Mouse (Mus musculus) myocyte (in vitro differentiated cells): ENCODE data around the gene Olfr803. TPM values are rescaled to one million over a fixed set of nuclear protein-coding genes. Genes with fewer than 3 reads are reported as not detected.

Experiments
- H3K27me3 ChIP-seq: one replicate; pipeline ENCODE4 v1.6.1; 2011; ENCODE audit not compliant: control insufficient read depth, insufficient read depth, insufficient read length
- H3K36me3 ChIP-seq: one replicate; pipeline ENCODE4 v1.6.1; 2011; ENCODE audit not compliant: control insufficient read depth, insufficient read depth
- H3K4me2 ChIP-seq: one replicate; pipeline ENCODE4 v1.6.1; 2011; ENCODE audit warnings: low read depth, control low read depth
- H3K4me3 ChIP-seq: one replicate; pipeline ENCODE4 v1.5.1; 2011; ENCODE audit warnings: mild to moderate bottlenecking, control low read depth, moderate library complexity
- H3K79me2 ChIP-seq: one replicate; pipeline ENCODE4 v1.6.1; 2011; ENCODE audit not compliant: control insufficient read depth, insufficient read depth
- H3ac ChIP-seq: one replicate; pipeline ENCODE4 v1.6.1; 2011; ENCODE audit not compliant: control insufficient read depth, insufficient read length
- CEBPB ChIP-seq: IDR thresholded peaks from 2 replicates; pipeline ENCODE4 v1.6.1; 2011; ENCODE audit warnings: mild to moderate bottlenecking, moderate library complexity; ENCODE audit not compliant: poor library complexity, insufficient read depth, severe bottlenecking
- E2F4 ChIP-seq: IDR thresholded peaks from one replicate; pipeline ENCODE4 v1.6.1; 2011; ENCODE audit warnings: mild to moderate bottlenecking, control low read depth, moderate library complexity; ENCODE audit not compliant: insufficient read depth
- MAX ChIP-seq: IDR thresholded peaks from one replicate; pipeline ENCODE4 v1.6.1; 2011; ENCODE audit warnings: low read depth, mild to moderate bottlenecking, control low read depth
- MYOD1 ChIP-seq, 3 experiments: IDR thresholded peaks; one replicate each; pipeline ENCODE4 v1.6.1; 2011; ENCODE audit warnings: control low read depth in 2 of 3, low read depth in 2 of 3, mild to moderate bottlenecking in 2 of 3, moderate library complexity in 1 of 3; ENCODE audit not compliant: insufficient read length in 2 of 3, control insufficient read depth in 1 of 3
- MYOG ChIP-seq, 3 experiments: IDR thresholded peaks; one replicate each; pipeline ENCODE4 v1.6.1; 2011; ENCODE audit warnings: control low read depth in 2 of 3, low read depth in 2 of 3, mild to moderate bottlenecking in 2 of 3; ENCODE audit not compliant: insufficient read length in 2 of 3, control insufficient read depth in 1 of 3, insufficient read depth in 1 of 3
- POLR2A ChIP-seq: IDR thresholded peaks from one replicate; pipeline ENCODE4 v1.6.1; 2011; ENCODE audit warnings: low read depth, mild to moderate bottlenecking, control low read depth, moderate library complexity; ENCODE audit not compliant: insufficient read length
- POLR2AphosphoS2 ChIP-seq: IDR thresholded peaks from one replicate; pipeline ENCODE4 v1.6.1; 2011; ENCODE audit warnings: low read depth, control low read depth; ENCODE audit not compliant: insufficient read length
- REST ChIP-seq: IDR thresholded peaks from one replicate; pipeline ENCODE4 v1.6.1; 2011; ENCODE audit warnings: mild to moderate bottlenecking, control low read depth, moderate library complexity; ENCODE audit not compliant: insufficient read depth, insufficient read length
- SRF ChIP-seq: IDR thresholded peaks from one replicate; pipeline ENCODE4 v1.6.1; 2011; ENCODE audit warnings: low read depth; ENCODE audit not compliant: control insufficient read depth, insufficient read length
- TCF12 ChIP-seq: IDR thresholded peaks from one replicate; pipeline ENCODE4 v1.6.1; 2011; ENCODE audit warnings: mild to moderate bottlenecking, control low read depth; ENCODE audit not compliant: poor library complexity, insufficient read depth, severe bottlenecking
- TCF3 ChIP-seq: IDR thresholded peaks from one replicate; pipeline ENCODE4 v1.6.1; 2011; ENCODE audit warnings: low read depth, control low read depth; ENCODE audit not compliant: insufficient read length
- USF1 ChIP-seq: IDR thresholded peaks from one replicate; pipeline ENCODE4 v1.6.1; 2011; ENCODE audit warnings: low read depth, mild to moderate bottlenecking, control low read depth, moderate library complexity
- polyA plus RNA-seq: library from polyadenylated mRNA; unstranded; fragments of >200 nt; fragmentation: generic; extraction: Trizol; gene quantifications from one replicate; pipeline ENCODE4 v1.2.1, GENCODE M21; 2012; ENCODE audit warnings: missing spikeins

Gene Olfr803
- polyA plus RNA-seq, 1 experiment = not detected

DNA sequence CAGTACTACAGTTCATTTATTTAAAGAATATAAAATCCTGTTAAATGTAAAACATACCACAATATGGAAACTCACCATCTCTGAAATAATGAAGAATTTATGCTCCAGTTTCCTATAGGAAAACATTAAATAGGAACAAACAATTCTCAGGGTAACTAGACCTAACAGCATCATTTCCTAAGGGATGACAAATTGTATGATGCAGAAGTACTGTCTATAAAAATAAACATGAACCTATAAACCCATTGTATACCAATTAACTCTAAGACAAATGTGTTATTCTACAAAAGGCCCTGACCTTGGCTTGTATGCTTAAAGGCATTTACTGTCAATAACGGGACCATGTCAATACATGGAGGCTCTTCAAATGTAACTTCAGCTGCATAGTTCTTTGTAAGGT is 20.3 kb downstream of the Olfr803 start, which contains the start of gene Olfr801:
Gene Olfr801, minus strand, starts transcription at position 101 of the 400 bp plus-strand sequence.
- H3K79me2 ChIP-seq = no peaks in the 10 kb centered on the region

DNA sequence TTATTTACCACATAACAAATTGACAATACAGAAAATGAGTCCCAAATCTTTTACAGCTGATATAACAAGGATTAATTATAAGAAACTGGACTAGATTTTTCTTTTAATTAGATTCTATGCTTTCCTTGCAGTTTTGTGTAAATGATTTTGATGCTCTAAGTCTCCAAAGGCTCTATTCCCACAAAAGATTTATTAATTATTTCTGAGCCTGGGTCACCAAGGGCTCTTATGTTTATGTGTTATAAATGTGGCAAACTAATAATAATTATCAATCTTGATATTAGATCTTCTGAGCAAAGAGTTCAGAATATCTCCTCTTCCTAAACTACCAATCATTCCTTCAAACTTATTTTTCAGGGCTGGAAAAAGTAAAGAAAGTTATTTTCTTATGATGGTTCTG is 36.7 kb downstream of the Olfr803 start, which contains the start of gene Olfr800:
Gene Olfr800, plus strand, starts transcription at position 301 of the 400 bp plus-strand sequence.
- no peaks in the 10 kb centered on the region for H3K36me3 ChIP-seq
- TF ChIP-seq CEBPB (no peak), REST (no peak)
- H3ac ChIP-seq = no peak within 1 kb of the TSS
- no peaks in the 10 kb centered on the region for H3K79me2 ChIP-seq
- no peak within 1 kb of the TSS for H3K4me3 ChIP-seq
- no peaks in the 10 kb centered on the region for H3K27me3 ChIP-seq
- H3K4me2 ChIP-seq = no peak within 1 kb of the TSS

More for the DNA sequence above, 20.3 kb downstream of the Olfr803 start, which contains the start of gene Olfr801:
- Histone ChIP-seq H3K4me2 (no peak within 1 kb of the TSS), H3K27me3 (no peaks in the 10 kb centered on the region), H3K4me3 (no peak within 1 kb of the TSS), H3K36me3 (no peaks in the 10 kb centered on the region), H3ac (no peak within 1 kb of the TSS)
- no peak for TF ChIP-seq TCF12
- TF ChIP-seq E2F4 = no peak
- no peak for TF ChIP-seq MYOG (IDR thresholded peaks at IDR 0.05; ENCODE audit: control insufficient read depth in 1 of 3, insufficient read depth in 1 of 3, insufficient read length in 2 of 3, low read depth in 2 of 3)
- no peak for TF ChIP-seq POLR2A
- no peak for TF ChIP-seq TCF3
- no peak for TF ChIP-seq REST
- TF ChIP-seq POLR2AphosphoS2 = no peak
- TF ChIP-seq MAX = no peak
- TF ChIP-seq CEBPB = no peak
- TF ChIP-seq SRF = no peak
- no peak for TF ChIP-seq USF1
- no peak for TF ChIP-seq MYOD1 (IDR thresholded peaks at IDR 0.05; ENCODE audit: control insufficient read depth in 1 of 3, insufficient read length in 2 of 3, low read depth in 2 of 3)

DNA sequence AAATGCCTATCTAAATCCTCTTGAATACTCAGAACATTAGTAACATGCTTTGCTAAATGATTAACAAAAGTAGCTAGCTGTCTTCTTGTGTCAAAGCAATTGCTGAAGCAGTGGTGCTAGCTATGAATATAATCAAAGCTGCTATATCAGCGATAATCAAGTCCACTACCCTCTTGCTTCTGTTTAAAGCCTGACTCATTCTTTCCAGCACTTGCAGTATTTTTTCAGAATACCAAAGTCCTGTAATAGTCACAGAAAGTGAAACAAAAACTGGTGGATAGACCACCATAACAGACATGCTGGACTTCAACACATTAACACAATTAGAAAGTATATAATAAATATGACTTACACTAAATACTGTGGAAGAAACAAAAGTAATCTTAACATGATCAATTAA is 42.3 kb downstream of the Olfr803 start:
- H3K4me2 ChIP-seq = no peak overlapping the region
- H3K36me3 ChIP-seq = no peaks in the 10 kb centered on the region
- no peak overlapping the region for H3ac ChIP-seq
- no peak for TF ChIP-seq TCF12
- TF ChIP-seq USF1 = no peak
- TF ChIP-seq MYOG (IDR thresholded peaks at IDR 0.05; ENCODE audit: control insufficient read depth in 1 of 3, insufficient read depth in 1 of 3, insufficient read length in 2 of 3, low read depth in 2 of 3) = no peak
- H3K4me3 ChIP-seq = no peak overlapping the region
- no peaks in the 10 kb centered on the region for H3K79me2 ChIP-seq
- no peaks in the 10 kb centered on the region for H3K27me3 ChIP-seq

Other genes starting within 250 kb of the Olfr803 start
- gene Olfr787, start 232.4 kb downstream of the Olfr803 start, polyA plus RNA-seq = not detected
- not detected for gene Olfr788, start 223.3 kb downstream of the Olfr803 start, polyA plus RNA-seq
- not detected for gene Olfr789, start 209.5 kb downstream of the Olfr803 start, polyA plus RNA-seq
- gene Olfr790, start 195.8 kb downstream of the Olfr803 start, polyA plus RNA-seq = not detected
- not detected for gene Olfr791, start 172.5 kb downstream of the Olfr803 start, polyA plus RNA-seq
- gene Olfr792, start 155.1 kb downstream of the Olfr803 start, polyA plus RNA-seq = not detected
- not detected for gene Olfr794, start 126.6 kb downstream of the Olfr803 start, polyA plus RNA-seq
- not detected for gene Olfr796, start 81.7 kb downstream of the Olfr803 start, polyA plus RNA-seq
- not detected for gene Olfr798, start 66.4 kb downstream of the Olfr803 start, polyA plus RNA-seq
- not detected for gene Olfr799, start 56.8 kb downstream of the Olfr803 start, polyA plus RNA-seq
- not detected for gene Olfr800, start 36.6 kb downstream of the Olfr803 start, polyA plus RNA-seq
- gene Olfr801, start 20.4 kb downstream of the Olfr803 start, polyA plus RNA-seq = not detected
- gene Olfr802, start 6.1 kb downstream of the Olfr803 start, polyA plus RNA-seq = not detected
- not detected for gene Olfr804, start 8.9 kb upstream of the Olfr803 start, polyA plus RNA-seq
- 0.08 TPM for gene Olfr805, start 35.1 kb upstream of the Olfr803 start, polyA plus RNA-seq
- gene Olfr806, start 47.6 kb upstream of the Olfr803 start, polyA plus RNA-seq = not detected
- not detected for gene Olfr807, start 63.5 kb upstream of the Olfr803 start, polyA plus RNA-seq
- not detected for gene Olfr808, start 71.2 kb upstream of the Olfr803 start, polyA plus RNA-seq
- not detected for gene Olfr809, start 80.4 kb upstream of the Olfr803 start, polyA plus RNA-seq
- 0.04 TPM for gene Olfr810, start 100.6 kb upstream of the Olfr803 start, polyA plus RNA-seq
- not detected for gene Olfr811, start 110.1 kb upstream of the Olfr803 start, polyA plus RNA-seq
- gene Olfr812, start 151.8 kb upstream of the Olfr803 start, polyA plus RNA-seq = not detected
- not detected for gene Olfr813, start 161.1 kb upstream of the Olfr803 start, polyA plus RNA-seq
- gene Olfr814, start 185.6 kb upstream of the Olfr803 start, polyA plus RNA-seq = not detected
- gene Olfr815, start 211.6 kb upstream of the Olfr803 start, polyA plus RNA-seq = not detected
- not detected for gene Olfr816, start 221.3 kb upstream of the Olfr803 start, polyA plus RNA-seq